Mouse (Mus musculus): ENCODE measurements around the gene Npffr2. TPM values are rescaled to one million over a fixed set of nuclear protein-coding genes. Genes with fewer than 3 reads are reported as not detected.

Gene Npffr2
- polyA plus RNA-seq (2014; fragmentation: Illumina TruSeq; extraction: RNeasy Lipid Tissue Mini Kit (QIAGEN cat#74804); ENCODE audit: insufficient read depth, low read depth, low replicate concordance) = not detected

DNA sequence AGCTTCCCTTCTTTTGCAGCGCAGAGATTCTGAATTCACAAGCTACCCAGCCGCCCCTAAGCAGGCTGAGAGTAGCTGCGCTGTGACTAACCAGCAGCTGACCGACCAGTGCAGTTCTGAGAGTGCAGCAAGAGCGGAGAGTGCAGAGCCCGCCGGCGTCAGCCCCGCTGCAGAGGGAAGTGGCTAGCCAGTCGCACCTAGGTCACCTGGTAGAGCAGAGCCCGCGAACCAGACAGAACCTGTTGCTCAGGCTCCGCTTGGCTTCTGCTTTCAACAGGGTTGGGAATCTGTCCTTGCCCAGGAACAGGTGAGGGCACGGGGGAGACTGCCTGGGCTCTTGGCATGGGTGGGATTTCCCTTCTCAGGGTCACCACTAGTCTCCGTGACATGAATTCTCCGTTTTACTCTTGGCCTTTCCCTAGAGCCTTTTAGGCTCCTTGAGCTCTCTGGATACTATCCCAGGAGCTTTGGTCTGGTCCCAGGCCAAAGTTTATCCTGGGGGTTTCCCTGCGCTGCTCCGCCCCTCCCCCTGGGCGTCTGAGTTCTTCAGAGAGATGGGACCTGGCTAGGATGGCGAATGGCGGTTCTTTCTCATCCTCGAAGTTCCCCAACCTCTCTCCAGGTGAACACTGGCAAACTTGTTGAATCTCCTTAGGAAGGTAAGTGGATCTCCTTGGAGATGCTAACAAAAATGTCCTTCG, at the start of gene Npffr2:
Gene Npffr2, plus strand, starts transcription at position 552 of the 701 bp plus-strand sequence.

Other genes starting within 250 kb of the Npffr2 start
- 1.5 TPM for gene Gc, start 69.5 kb upstream of the Npffr2 start, polyA plus RNA-seq (2014; fragmentation: Illumina TruSeq; extraction: RNeasy Lipid Tissue Mini Kit (QIAGEN cat#74804); ENCODE audit: insufficient read depth, low read depth, low replicate concordance)

All from lung, adult 10 weeks (tissue).